Mouse (Mus musculus): ENCODE data around the gene Npat.

The Npat gene

GRCm38 (mm10) chr9:53609968-53610781, 73.3 kb downstream of the Npat start, which contains the start of gene Acat1:
TSS of gene Acat1 (minus strand) at chr9:53610382.
- WGBS: under 1% methylated on average over 52 of the region's 52 CpGs

GRCm38 (mm10) chr9:53614286-53614685, 77.4 kb downstream of the Npat start:
- 85% methylated on average over 4 of the region's 4 CpGs for WGBS

- 85% methylated on average over 8 of the region's 8 CpGs for WGBS
Observed at GRCm38 (mm10) chr9:53615246-53615645, 78.4 kb downstream of the Npat start.
